Mouse (Mus musculus): ENCODE measurements around the gene Maff.

Gene Maff

DNA sequence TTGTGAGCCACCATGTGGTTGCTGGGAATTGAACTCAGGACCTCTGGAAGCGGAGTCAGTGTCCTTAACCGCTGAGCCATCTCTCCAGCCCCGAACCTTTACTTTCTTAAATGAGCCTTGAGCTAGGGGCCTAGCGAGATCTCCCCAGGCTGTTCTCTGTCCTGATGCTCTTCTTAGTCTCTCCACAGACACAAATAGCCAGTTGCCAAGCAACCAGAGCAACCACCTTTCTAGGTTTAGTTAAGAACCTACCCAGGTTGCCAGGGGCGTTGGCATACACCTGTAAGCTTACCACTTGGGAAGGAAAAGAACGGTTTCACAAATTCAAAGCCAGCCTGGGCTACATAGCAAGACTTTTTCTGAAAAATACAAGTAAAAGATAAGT lies 16.4 kb upstream of the Maff start:
- DNase-seq (ENCODE audit: low spot score), result no peak

DNA sequence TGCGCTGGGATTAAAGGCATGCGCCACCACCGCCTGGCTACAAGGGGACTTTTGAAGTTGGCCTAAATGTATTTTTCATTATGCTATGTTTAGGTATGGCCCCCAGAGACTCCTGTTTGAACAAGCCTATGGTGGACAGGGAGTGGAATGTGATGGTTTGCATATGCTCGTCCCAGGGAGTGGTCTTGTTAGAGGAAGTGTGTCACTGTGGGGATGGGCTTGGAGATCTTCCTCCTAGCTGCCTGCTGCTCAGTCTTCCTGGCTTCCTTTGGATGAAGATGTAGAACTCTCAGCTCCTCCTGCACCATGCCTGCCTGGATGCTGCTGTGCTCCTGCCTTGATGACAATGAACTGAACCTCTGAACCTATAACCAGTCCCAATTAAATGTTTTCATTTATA lies 15.9 kb upstream of the Maff start:
- no peak for DNase-seq (ENCODE audit: low spot score)

DNA sequence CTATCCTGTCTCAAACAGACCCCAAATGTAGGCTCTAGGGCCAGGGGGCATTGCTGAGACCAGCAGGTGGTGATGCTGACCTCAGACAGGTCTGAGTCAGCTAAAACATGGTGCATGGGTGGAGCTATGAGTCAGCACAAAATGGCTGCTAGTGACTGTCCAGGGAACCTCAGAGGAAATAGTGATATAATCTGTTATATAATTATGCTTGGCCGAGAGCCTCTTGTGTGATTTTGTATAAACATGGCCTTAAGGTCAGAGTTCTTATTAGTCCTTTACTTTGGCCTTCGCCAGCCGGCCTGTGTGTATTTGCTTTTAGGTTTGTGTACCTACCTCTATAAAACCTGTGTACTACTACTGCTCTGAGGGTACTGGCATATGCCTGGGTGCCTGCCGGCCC lies 13.0 kb upstream of the Maff start:
- no peak for DNase-seq (ENCODE audit: low spot score)

DNA sequence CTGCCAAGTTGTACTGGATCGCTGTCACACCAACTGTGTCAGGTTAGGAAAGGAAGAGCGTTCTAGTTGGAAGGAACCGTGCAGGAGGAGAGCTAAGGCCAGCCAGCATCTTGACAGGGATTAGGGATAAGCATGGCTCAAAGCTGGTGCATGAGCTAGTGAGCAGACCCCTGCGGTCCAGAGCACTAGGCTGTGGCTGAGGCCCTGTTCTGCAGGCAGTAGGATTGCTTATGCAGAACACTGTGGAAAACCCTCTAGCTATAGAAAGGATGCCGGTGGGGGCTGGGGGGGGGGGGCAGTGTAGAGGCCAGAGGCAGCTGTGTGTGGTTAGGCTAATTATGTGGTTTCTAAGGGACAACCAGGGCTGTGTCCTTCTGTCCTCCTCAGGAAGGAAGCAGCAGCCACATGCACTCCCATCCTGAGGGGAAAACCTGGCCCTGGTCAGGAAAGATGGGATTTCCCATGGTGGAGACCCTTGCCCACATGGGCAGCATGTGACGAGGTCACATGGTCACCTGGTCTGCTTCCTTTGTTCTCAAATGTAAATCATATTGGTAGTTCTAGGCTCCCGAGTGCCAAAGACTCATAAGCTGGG lies 11.3 kb upstream of the Maff start:
- DNase-seq (ENCODE audit: low spot score), result no peak

DNA sequence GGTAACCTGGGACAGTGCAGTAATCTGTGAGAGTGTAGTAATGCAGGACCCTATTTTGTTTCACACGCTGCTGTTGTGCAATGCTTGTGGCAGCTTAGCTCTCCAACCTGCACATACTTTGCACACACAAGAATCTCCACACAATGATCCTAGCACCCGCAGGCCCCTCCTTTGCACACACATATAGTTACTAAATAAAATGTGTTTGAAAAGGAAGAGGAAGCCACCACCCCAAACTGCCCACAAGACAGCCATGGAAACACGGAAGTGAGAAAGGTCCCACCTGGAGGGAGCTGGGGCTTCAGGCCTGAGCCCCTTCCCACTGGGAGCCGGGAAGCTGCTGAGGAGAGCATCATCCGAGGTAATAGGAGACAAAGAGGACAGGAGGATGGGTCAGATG lies 7.4 kb upstream of the Maff start:
- no peak for DNase-seq (ENCODE audit: low spot score)

DNA sequence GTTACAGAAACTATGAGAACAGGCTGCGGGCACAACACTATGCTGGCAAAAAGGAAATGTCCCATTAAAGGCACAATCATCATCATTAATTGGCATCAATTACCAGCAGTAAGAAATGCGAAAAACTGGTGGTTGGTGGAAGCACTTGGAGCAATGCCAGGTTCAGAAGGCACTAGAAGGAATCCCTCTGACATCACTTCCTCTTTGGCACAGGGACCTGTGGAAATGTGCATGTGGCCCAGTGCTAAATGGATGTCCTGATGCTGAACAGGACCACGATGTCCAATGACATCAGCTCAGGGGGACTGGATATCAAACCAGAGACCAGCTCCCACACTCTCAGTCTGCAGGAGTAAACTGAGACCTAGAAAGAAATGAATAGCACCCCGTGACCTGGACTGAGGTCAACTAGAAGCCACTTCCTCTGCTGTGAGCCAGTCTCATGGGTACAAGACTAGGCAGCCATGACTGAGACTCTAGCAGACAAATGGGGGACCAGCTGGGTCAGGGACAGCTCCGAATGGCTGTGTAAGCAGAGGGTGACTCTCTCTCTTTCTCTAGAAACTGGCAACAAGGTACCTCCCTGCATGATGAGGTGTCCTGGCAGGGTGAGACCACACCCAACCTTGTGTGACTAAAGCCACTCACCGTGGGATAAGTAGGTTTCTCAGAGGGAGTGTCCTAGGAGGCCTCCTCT lies 3.6 kb upstream of the Maff start:
- no peak for DNase-seq (ENCODE audit: low spot score)

DNA sequence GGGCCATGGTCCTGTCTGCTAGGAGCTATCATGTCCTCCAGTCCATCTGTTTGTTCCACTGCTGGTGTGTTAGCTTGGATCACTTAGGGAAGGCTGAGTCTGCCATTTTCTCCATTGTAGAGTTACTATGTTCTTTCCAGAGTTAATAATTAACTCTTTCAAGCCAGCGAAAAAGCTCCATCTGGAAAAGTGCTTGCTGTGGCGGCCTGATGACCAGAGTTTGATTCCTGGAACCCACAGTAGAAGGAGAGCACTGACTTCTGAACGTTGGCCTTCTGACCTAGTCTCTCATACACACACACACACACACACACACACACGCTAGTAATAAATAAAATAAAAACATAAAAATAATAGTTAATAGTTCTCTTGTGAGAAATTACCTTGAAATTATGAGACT lies 1.8 kb upstream of the Maff start:
- DNase-seq (ENCODE audit: low spot score), result no peak

DNA sequence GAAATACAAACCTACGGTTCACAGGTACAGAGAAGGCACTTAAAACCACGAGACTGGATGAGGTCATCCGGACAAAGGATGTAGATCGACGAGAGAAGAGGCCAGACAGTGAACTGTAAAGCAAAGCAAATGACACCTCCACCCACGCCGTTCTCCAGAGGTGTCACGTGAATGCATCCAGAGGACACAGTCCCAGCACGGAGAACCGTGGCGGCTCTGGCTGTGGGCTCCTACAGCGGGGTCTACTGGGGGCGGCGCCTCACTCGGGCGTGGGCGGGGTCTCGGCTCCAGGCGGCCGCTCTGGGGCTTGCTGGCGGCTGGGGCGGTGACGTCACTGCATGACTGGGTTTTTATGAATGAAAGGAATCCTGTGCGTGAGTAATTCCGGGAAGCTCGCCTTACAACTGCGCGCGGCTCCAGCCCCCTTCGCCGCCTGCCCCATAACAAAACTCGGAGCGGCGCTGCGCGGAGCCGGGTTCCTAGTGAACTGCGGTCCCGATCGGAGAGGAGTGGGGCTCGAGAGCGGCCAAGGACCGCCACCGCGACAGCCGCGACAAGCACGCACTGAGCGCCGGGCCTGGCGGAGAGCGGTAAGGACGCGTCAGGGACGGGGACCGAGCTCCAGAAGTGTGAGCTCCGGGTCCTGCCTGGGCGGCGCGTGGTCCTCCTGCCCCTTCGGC lies 884 bp downstream of the Maff start:
- peak; percentile 72 for DNase-seq (ENCODE audit: low spot score)

DNA sequence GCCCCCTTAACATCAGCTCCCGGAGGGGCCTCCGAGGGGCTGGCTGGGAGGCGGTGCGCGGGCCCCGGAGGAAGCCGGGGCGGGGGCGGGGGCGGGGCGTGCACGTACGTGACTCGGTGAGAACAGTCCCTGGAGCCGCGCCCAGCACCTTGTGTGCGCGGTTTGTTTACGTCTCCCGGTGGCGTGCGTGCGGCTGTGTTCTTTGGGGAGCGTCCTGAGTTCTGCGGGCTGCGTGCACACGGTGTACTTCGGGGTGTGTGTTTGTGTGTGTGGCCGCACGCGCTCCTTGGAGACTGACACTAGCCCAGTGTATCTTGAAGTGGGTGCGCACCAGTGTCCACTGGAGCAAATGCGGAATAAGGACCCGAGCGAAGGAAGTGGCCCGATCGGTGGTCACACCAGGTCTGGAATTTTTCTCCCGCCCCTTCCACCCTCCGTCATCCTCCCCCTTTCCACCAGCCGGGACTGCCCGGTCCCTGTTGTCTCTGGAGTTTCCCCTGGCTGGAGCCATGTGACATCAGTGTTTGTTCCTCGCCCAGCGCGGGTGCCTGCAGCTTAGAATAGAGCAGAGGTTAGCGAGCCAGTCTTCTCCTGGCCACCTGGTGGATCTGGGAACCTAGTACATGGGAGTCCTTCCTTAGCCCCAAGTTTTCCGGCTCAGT lies 1.6 kb downstream of the Maff start:
- no peak for DNase-seq (ENCODE audit: low spot score)

DNA sequence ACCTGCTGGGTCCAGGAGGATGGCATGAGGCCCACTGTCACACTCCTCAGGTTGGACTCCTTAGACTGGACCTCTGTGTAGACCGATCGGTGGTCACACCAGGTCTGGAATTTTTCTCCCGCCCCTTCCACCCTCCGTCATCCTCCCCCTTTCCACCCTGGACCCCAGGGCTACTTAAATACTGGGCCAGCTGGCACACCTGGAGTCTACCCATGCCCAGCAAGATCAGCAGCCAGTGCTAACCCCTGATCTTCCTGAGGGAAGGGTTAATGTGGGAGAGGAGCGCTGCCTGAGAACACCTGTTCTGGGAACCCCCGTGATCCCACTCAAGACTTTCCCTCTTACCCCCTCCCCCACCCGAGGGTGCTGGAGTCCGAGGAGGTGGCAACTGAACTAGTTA lies 2.2 kb downstream of the Maff start:
- no peak for DNase-seq (ENCODE audit: low spot score)

DNA sequence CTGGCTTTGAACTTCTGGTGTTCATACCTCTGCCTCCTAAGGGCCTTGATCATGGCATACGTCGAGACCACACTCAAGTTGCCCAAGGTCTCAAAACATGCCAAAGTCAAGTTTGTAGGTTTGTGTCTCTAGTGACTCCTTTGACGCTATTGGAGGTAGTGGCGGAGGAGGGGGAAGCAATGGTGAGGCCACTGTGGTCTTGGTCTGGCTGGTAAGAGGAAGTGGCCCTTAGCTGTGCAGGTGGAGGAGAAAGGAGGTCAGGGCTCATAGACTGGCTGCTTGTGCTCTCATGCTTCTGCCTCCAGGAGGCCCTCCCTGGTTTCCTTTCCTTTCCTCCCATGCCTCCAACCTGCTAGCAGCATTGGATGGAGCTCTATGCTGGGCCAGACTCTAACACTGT lies 4.4 kb downstream of the Maff start:
- DNase-seq (ENCODE audit: low spot score), result no peak

DNA sequence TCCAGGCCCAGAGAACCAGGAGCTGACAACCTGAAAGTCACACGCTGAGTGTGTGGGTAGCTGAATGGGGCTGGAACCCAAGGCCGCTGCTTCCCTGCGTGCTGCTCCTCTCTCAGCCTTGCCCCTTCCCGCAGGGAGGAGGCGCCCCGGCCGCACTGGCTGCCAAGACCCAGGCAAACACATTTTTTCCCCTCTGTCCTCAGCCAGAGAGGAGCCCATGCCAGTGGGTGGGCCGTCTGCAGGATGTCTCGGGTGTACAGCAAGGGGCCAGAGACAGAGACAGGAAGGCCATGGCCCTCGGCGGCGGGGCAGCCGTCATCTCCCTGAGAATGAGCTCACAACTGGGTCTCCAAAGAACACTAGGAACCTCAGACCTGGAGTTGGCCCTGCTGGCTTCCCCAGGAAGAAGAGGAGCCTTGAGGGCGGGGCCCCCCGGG lies 4.9 kb downstream of the Maff start:
- no peak for DNase-seq (ENCODE audit: low spot score)

DNA sequence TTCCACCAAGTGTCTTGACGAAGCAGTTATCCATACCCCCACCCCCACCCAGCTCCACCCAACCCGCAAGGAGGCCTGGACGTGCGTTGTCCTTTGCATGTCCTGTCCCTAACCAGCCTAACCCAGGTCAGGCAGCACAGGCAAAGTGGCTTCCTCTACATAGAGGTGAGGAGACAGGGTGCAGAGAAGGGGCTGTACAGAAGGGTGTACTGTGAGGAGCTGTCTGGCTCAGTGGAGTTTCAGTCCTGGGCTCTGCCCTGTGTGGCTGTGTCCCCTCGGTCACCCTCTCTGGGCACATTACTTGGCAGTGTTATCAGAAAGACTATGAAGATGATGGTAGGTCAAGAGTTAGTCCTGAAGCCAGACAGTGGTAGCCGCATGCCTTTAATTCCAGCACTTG lies 6.1 kb downstream of the Maff start:
- no peak for DNase-seq (ENCODE audit: low spot score)

DNA sequence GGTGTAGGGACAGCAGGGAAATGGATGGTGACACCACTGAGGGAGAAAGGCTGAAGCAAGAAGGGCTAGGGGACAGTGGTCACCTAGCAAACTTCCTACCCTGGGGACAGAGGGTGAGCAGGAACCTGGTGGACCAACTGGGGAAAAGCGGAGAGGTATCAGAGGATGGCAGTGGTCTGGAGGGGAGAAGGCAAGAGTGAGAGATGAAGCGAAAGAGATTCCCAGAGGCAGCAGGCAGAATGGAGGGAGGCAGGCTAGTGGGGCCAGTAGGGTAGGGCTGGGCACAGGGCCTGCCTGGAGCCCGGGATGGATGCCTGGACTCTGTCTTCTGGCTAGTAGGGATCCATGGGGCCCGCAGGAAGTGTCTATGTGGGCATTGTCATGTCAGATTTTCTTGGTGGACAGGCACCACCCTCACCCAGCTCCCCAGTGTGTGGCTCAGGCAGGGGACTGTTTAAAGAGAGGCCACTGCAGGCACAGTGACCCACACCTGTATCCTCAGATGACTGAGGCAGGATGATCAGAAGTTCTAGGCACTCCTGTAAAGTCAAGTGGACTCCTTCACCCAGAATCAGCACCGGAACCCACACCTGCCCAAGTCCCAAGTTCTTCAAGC lies 7.4 kb downstream of the Maff start:
- DNase-seq (ENCODE audit: low spot score), result no peak

DNA sequence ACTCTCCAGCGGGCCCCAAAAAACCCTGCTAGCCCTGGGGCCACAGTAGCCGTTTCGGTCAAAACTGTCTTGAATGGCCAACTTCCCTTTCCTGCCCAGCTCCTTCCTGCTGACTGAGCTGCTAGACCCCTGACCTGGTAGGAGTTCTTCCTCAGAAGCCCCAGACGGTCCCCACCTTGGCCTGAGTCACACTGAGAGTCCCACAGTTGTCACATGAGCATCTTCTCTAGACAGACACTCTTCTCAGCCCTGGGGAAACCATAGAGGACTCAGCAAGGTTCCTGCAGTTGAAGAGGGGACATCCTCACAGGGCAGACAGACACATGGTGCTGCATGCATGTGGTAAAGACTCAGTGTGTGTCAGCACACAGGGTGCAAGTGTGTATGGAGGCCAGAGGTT lies 8.2 kb downstream of the Maff start:
- no peak for DNase-seq (ENCODE audit: low spot score)

DNA sequence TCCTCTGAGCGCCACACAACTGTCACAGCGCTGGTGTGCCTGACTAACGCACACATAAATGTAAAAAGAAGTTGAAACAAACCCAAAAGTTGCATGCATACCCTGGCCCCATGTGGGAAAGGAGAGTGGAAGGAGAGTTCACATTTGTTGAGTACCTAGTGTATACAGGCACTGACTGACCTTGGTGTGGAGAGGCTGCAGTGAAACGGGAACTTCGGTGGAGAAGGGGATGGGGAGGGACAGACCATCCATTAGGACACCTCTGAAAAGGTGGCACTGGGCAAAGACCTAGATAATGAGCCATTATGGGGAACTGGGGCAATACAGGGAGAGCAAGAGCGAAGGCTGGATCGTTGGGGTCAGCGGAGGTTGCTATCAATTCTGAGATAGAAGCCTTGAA lies 10.1 kb downstream of the Maff start:
- DNase-seq (ENCODE audit: low spot score), result no peak

DNA sequence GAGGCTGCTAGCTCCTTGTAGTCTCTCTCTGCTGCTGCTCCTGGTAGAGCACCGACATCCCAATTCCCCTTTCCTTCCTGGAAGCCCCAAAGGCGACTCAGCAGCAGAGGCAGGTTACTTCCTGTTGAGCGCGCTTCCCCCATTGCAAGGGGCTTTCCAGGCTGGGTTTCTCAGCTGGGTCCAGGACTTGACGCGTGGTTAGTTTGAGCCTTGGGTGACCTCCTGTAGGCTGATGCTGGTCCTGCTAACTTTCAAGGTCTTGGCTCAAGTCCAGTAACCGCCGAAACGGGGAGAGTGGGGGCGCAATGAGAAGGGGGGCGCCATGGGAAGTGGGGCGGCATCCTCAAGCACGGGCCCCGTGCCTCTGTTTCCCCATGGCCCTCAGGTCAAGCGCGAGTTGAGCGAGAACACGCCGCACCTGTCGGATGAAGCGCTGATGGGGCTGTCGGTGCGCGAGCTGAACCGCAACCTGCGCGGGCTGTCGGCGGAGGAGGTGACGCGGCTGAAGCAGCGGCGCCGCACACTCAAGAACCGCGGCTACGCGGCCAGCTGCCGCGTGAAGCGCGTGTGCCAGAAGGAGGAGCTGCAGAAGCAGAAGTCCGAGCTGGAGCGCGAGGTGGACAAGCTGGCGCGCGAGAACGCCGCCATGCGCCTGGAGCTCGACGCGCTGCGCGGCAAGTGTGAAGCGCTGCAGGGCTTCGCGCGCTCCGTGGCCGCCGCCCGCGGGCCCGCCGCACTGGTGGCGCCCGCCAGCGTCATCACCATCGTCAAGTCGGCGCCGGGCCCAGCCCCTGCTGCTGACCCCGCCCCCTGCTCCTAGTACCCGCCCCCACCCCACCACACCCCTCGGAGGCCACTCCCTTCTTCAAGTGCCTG lies 10.9 kb downstream of the Maff start:
- no peak for DNase-seq (ENCODE audit: low spot score)

DNA sequence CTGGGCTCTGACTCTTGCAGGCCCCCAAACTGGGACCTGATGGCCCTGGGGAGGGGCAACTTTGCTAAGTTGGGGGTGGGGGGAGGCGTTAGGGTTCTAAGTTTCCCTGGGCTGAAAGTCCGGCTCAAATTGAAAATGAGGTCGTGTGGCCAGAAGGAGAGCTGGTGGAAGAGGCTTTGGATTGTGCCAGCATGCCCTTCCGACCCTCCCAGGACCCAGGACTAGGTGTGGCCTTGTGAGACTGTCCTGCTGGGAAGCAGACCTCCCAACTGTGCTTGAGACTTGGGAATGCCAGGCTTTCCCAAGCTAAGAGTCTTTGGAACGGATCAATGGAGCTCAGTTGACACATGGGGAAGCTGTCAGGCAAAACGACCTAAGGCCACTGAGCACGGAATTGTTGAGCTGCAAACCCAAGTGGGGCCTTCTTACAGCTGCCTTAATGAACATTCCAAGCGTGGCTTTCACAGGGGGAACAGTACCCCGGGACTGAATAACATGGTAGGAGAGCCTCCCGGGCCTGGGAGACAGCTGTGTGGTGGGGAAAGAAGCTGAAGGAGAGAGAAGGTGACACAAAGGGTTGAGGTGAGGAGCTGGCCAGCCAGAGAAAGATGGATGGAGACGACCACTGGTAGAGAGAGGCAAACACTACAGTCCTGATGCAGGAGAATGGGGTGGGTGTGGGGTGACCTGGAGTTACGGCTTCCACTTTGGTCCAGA lies 11.7 kb downstream of the Maff start:
- no peak for DNase-seq (ENCODE audit: low spot score)

DNA sequence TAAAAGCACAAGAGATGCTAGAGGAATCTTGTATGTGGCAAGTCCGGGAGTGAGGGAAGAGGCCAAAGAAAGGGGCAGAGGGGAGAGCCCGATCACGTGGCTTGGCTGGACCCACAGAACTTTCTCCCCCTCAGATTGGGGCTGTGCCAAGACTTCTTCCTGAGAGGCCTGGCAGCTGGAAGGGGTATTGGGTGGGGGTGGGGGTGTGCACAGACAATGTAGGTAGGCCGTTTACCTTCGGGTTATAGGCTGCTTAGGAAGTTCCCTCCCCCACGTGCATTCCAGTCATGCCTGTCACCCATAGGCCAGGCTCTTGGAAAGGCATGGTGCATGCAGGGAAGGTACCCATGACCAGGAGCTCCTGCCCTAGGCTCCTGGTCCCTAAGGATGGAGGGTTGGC lies 13.5 kb downstream of the Maff start:
- no peak for DNase-seq (ENCODE audit: low spot score)

DNA sequence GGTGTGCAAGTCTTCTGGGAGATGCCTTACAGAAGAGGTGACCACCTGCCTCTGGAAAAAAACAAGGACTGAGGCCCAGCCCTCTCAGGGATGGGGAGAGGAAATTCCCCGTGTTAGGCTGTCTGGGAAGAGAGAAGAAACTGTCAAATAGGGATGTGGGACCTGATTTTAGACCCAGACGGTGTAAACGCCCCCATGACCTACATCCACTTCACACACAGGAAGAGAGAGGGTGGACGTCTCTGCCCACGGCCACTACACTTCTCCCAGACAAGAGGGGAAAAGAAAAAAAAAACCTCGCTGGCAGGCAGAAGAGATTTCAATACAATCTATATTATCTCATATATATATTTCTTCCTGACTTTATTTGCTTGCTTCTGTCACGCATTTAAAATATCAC lies 13.9 kb downstream of the Maff start:
- DNase-seq (ENCODE audit: low spot score), result no peak

DNA sequence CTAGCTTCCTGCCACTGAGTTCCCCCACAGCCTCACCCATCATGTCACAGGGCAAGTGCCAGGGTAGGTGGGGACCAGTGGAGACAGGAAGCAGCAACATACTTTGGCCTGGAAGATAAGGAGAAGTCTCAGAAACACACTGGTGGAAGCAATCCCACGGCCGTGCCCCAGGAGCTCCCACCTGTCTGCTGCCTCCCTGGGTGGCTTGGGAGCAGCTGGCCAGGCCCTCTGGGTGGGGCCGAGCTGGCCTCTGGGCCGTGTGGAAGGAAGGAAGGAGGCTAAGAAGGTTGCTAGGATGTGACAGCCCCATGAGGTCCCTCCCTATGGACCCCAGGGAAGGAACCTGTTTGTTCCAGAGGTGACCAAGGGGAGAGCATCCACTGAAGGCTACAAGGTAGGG lies 14.6 kb downstream of the Maff start:
- no peak for DNase-seq (ENCODE audit: low spot score)

Measured in urinary bladder, postnatal 10 days (tissue).